Mouse (Mus musculus): Measurements from ENCODE around the gene Diablo. TPM values are rescaled to one million over a fixed set of nuclear protein-coding genes. Genes with fewer than 3 reads are reported as not detected.

The Diablo gene
- total and polyA plus RNA-seq, 3 experiments: 37.7 to 68.0 (median 58.7) TPM

DNA sequence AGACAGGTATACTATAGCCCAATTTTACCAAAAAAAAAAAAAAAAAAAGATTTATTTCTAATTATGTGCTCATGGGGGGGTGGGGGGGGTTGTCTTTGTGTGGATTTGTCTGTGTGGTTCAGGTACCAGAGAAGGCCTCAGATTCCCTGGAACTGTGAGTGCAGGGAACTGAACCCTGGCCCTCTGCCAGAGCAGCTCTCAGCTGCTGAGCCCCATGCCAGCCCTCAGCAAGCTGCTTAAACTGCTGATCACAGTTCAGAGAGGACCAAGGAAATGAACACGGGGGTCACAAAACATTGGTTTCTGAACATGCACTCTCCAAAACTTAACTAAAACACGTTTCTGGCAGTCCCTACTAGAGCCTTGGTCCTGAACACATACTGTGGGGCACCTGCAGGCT is 32.5 kb upstream of the Diablo start:
- no peak for TF ChIP-seq MEF2A (IDR thresholded peaks at IDR 0.05; ENCODE audit: borderline replicate concordance, low read depth, low read length)
- no peak for TF ChIP-seq NELFE (IDR thresholded peaks at IDR 0.05; ENCODE audit: low read depth, low read length)
- no peak for TF ChIP-seq USF2 (conservative IDR thresholded peaks at IDR 0.05; ENCODE audit: low read depth, low read length)
- no peak for TF ChIP-seq SIN3A (IDR thresholded peaks at IDR 0.05; ENCODE audit: low read length)
- TF ChIP-seq NRF1 (IDR thresholded peaks at IDR 0.05; ENCODE audit: low read depth, low read length): no peak
- no peak for TF ChIP-seq GABPA (IDR thresholded peaks at IDR 0.05; ENCODE audit: insufficient replicate concordance, low read depth, low read length)
- TF ChIP-seq JUN (IDR thresholded peaks at IDR 0.05; ENCODE audit: insufficient read depth, low read depth, low read length): no peak
- TF ChIP-seq MAFK (IDR thresholded peaks at IDR 0.05; ENCODE audit: insufficient replicate concordance, low read length): no peak
- TF ChIP-seq CHD2 (IDR thresholded peaks at IDR 0.05; ENCODE audit: low read length): no peak
- TF ChIP-seq ETS1 (conservative IDR thresholded peaks at IDR 0.05; ENCODE audit: low read depth, low read length): no peak
- no peak for TF ChIP-seq HCFC1 (IDR thresholded peaks at IDR 0.05; ENCODE audit: low read depth, low read length)
- no peak for TF ChIP-seq MAX (IDR thresholded peaks at IDR 0.05; ENCODE audit: low read length)
- no peak for TF ChIP-seq E2F4 (IDR thresholded peaks at IDR 0.05; ENCODE audit: insufficient replicate concordance, low read depth, low read length)
- no peak for TF ChIP-seq CHD1 (IDR thresholded peaks at IDR 0.05; ENCODE audit: low read depth, low read length)
- TF ChIP-seq ELF1 (IDR thresholded peaks at IDR 0.05; ENCODE audit: low read depth, low read length): no peak
- TF ChIP-seq MAZ (IDR thresholded peaks at IDR 0.05; ENCODE audit: low read depth, low read length): no peak
- no peak for TF ChIP-seq USF1 (IDR thresholded peaks at IDR 0.05; ENCODE audit: low read depth, low read length)
- TF ChIP-seq BHLHE40 (IDR thresholded peaks at IDR 0.05; ENCODE audit: low read depth, low read length): no peak
- TF ChIP-seq CTCF (conservative IDR thresholded peaks at IDR 0.05 in 1 of 2, IDR thresholded peaks at IDR 0.05 in 1 of 2; ENCODE audit: low read depth in 2 of 2, low read length in 2 of 2): no peak
- DNase-seq (ENCODE audit: extremely low read depth): no peak
- H3K79me2 ChIP-seq (replicated peaks; ENCODE audit: control insufficient read depth, extremely low read depth, insufficient read depth, poor library complexity, severe bottlenecking): no peaks in the 10 kb centered on the region
- no peaks in the 10 kb centered on the region for H3K27me3 ChIP-seq (replicated peaks)
- no peak overlapping the region for H3K27ac ChIP-seq (ENCODE audit: insufficient read depth, low read depth)
- H3K4me1 ChIP-seq (ENCODE audit: control insufficient read depth in 1 of 2, insufficient read depth in 2 of 2): no peaks in the 10 kb centered on the region
- H3K4me2 ChIP-seq (ENCODE audit: insufficient read depth, low read depth, poor library complexity, severe bottlenecking): no peak overlapping the region
- dilution Hi-C loops (cut with MboI; ENCODE audit: extremely low pct_ligation_motif_present, extremely low pct_unique_long_range_greater_than_20kb, low sequenced_read_pairs) (no loop called here), in situ Hi-C loops (cut with MboI; ENCODE audit: low pct_ligation_motif_present, low pct_unique_long_range_greater_than_20kb, low sequenced_read_pairs) (no loop called here)
- H3K9ac ChIP-seq (ENCODE audit: insufficient read depth, low read depth): no peak overlapping the region
- H3K36me3 ChIP-seq (replicated peaks in 1 of 2; ENCODE audit: control insufficient read depth in 1 of 2, insufficient read depth in 1 of 2, low read length in 1 of 2): peaks cover 39 to 64% of the 10 kb centered on the region in 2 experiments
- H3K4me3 ChIP-seq (replicated peaks in 1 of 3; ENCODE audit: low read depth in 2 of 3, low read length in 2 of 3, poor library complexity in 1 of 3): no peak overlapping the region
- no peaks in the 10 kb centered on the region for H3K9me3 ChIP-seq (replicated peaks; ENCODE audit: low read length)

DNA sequence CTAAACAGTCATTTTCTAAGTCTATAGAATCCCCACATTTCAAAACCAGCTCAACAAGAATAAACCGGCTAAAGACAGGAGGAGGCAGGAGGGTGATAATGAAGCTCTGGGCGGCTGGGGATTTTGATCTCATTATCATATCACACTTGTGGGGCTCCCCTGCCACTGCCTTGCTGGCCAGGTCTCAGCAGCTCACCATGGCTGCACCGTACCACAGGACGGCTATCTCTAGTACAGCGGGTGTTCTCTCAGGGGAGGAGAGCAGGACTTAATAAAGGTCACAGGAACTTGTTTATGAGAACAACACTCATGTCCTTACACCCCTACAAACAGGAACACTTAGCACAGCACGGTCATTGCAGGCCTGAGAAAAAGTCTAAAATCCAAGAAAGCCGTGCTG is 31.7 kb upstream of the Diablo start:
- Histone ChIP-seq H3K36me3 (replicated peaks in 1 of 2; ENCODE audit: control insufficient read depth in 1 of 2, insufficient read depth in 1 of 2, low read length in 1 of 2) (peaks cover 39 to 56% of the 10 kb centered on the region in 2 experiments), H3K4me2 (ENCODE audit: insufficient read depth, low read depth, poor library complexity, severe bottlenecking) (no peak overlapping the region), H3K9me3 (replicated peaks; ENCODE audit: low read length) (no peaks in the 10 kb centered on the region), H3K4me3 (replicated peaks in 1 of 3; ENCODE audit: low read depth in 2 of 3, low read length in 2 of 3, poor library complexity in 1 of 3) (no peak overlapping the region), H3K79me2 (replicated peaks; ENCODE audit: control insufficient read depth, extremely low read depth, insufficient read depth, poor library complexity, severe bottlenecking) (no peaks in the 10 kb centered on the region), H3K27ac (ENCODE audit: insufficient read depth, low read depth) (no peak overlapping the region), H3K9ac (ENCODE audit: insufficient read depth, low read depth) (no peak overlapping the region), H3K4me1 (ENCODE audit: control insufficient read depth in 1 of 2, insufficient read depth in 2 of 2) (no peaks in the 10 kb centered on the region), H3K27me3 (replicated peaks) (no peaks in the 10 kb centered on the region)
- no peak for DNase-seq (ENCODE audit: extremely low read depth)
- dilution Hi-C loops (cut with MboI; ENCODE audit: extremely low pct_ligation_motif_present, extremely low pct_unique_long_range_greater_than_20kb, low sequenced_read_pairs) (no loop called here), in situ Hi-C loops (cut with MboI; ENCODE audit: low pct_ligation_motif_present, low pct_unique_long_range_greater_than_20kb, low sequenced_read_pairs) (no loop called here)
- TF ChIP-seq RAD21 (IDR thresholded peaks at IDR 0.05; ENCODE audit: low read depth, low read length) (no peak), E2F4 (IDR thresholded peaks at IDR 0.05; ENCODE audit: insufficient replicate concordance, low read depth, low read length) (no peak), MAX (IDR thresholded peaks at IDR 0.05; ENCODE audit: low read length) (no peak), ZC3H11A (IDR thresholded peaks at IDR 0.05; ENCODE audit: low read depth, low read length) (no peak), UBTF (IDR thresholded peaks at IDR 0.05; ENCODE audit: low read depth, low read length) (no peak), ZMIZ1 (IDR thresholded peaks at IDR 0.05; ENCODE audit: low read depth, low read length) (no peak), ETS1 (conservative IDR thresholded peaks at IDR 0.05; ENCODE audit: low read depth, low read length) (no peak), USF1 (IDR thresholded peaks at IDR 0.05; ENCODE audit: low read depth, low read length) (no peak), CHD2 (IDR thresholded peaks at IDR 0.05; ENCODE audit: low read length) (no peak), TBP (conservative IDR thresholded peaks at IDR 0.05; ENCODE audit: low read depth, low read length) (no peak), ZNF384 (IDR thresholded peaks at IDR 0.05; ENCODE audit: low read depth, low read length) (no peak), PAX5 (IDR thresholded peaks at IDR 0.05; ENCODE audit: low read length) (no peak), IRF4 (IDR thresholded peaks at IDR 0.05; ENCODE audit: low read depth, low read length) (no peak), HCFC1 (IDR thresholded peaks at IDR 0.05; ENCODE audit: low read depth, low read length) (no peak), EP300 (IDR thresholded peaks at IDR 0.05; ENCODE audit: low read length) (no peak), KAT2A (IDR thresholded peaks at IDR 0.05; ENCODE audit: insufficient replicate concordance, low read length) (no peak), ZKSCAN1 (IDR thresholded peaks at IDR 0.05; ENCODE audit: borderline replicate concordance, low read depth, low read length) (no peak)
